Mouse (Mus musculus) ES-Bruce4 (cell line): Measurements from ENCODE around the gene Grm8. TPM values are rescaled to one million over a fixed set of nuclear protein-coding genes. Genes with fewer than 3 reads are reported as not detected.

Experiments
- H3K27ac ChIP-seq: 2 replicates; pipeline ENCODE4 v1.5.1; 2012; ENCODE audit warnings: low read length, inconsistent platforms; ENCODE audit not compliant: insufficient read depth
- H3K27me3 ChIP-seq: 2 replicates; pipeline ENCODE4 v1.6.1; 2012; ENCODE audit warnings: mild to moderate bottlenecking, low read length, inconsistent platforms; ENCODE audit not compliant: control insufficient read depth, poor library complexity, insufficient read depth, severe bottlenecking
- H3K36me3 ChIP-seq: 2 replicates; pipeline ENCODE4 v1.6.1; 2012; ENCODE audit warnings: inconsistent platforms, mild to moderate bottlenecking, low read length, moderate library complexity; ENCODE audit not compliant: control insufficient read depth, poor library complexity, insufficient read depth, severe bottlenecking
- H3K4me1 ChIP-seq: one replicate; pipeline ENCODE4 v1.8.1; 2011; ENCODE audit warnings: low read length; ENCODE audit not compliant: control insufficient read depth, insufficient read depth
- H3K4me3 ChIP-seq: 2 replicates; pipeline ENCODE4 v1.5.1; 2011; ENCODE audit warnings: low read depth, mild to moderate bottlenecking, low read length
- H3K9ac ChIP-seq: 2 replicates; pipeline ENCODE4 v1.6.1; 2012; ENCODE audit warnings: low read depth, mild to moderate bottlenecking, inconsistent platforms; ENCODE audit not compliant: poor library complexity, severe bottlenecking
- H3K9me3 ChIP-seq: replicated peaks from 2 replicates; pipeline ENCODE4 v1.6.1; 2012; ENCODE audit warnings: mild to moderate bottlenecking, low read length, inconsistent platforms; ENCODE audit not compliant: control insufficient read depth, poor library complexity, insufficient read depth, severe bottlenecking
- CTCF ChIP-seq: IDR thresholded peaks from one replicate; pipeline ENCODE4 v1.8.1; 2011; ENCODE audit warnings: low read depth, low read length
- EP300 ChIP-seq: IDR thresholded peaks from 2 replicates; pipeline ENCODE4 v1.6.1; 2011; ENCODE audit warnings: low read depth, low read length; ENCODE audit not compliant: insufficient read depth
- POLR2A ChIP-seq: IDR thresholded peaks from one replicate; pipeline ENCODE4 v1.8.1; 2011; ENCODE audit warnings: low read length; ENCODE audit not compliant: insufficient read depth
- polyA plus RNA-seq: library from polyadenylated mRNA; stranded (reverse); fragments of >200 nt; gene quantifications from 2 replicates; pipeline ENCODE4 v1.2.4, GENCODE M21; 2011; ENCODE audit warnings: low read depth; ENCODE audit not compliant: missing spikeins, insufficient read depth, insufficient read length

Gene Grm8
- polyA plus RNA-seq, 1 experiment = 1.9 TPM

GRCm38 (mm10) chr6:27363775-27364174 is 771.2 kb downstream of the Grm8 start:
- H3K4me3 ChIP-seq = no peak overlapping the region
- TF ChIP-seq CTCF (no peak), EP300 (no peak), POLR2A (no peak)

DNA sequence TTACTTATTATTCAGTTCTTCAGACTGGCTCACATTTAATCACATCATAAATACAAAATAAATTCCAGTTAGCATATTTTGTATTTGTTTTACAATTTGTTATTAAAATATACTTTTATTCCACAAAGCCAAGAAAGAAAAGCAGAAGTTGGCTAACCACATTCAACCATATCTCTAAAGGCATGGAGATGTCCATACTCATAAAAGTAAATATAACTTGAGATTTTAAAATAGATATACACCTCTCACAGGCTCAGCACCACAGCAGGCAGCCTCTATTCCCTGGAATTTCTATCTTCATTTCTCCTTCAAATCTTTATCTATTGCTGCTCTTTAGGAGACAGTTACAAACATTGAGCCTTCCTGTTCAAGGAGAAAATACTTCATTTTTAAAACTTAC is 774.5 kb downstream of the Grm8 start:
- Histone ChIP-seq H3K36me3 (no peaks in the 10 kb centered on the region), H3K9me3 (no peaks in the 10 kb centered on the region), H3K9ac (no peak overlapping the region), H3K4me3 (no peak overlapping the region), H3K4me1 (no peaks in the 10 kb centered on the region), H3K27ac (no peak overlapping the region), H3K27me3 (no peaks in the 10 kb centered on the region)
- TF ChIP-seq CTCF (no peak), POLR2A (no peak), EP300 (no peak)

More at GRCm38 (mm10) chr6:27363775-27364174, 771.2 kb downstream of the Grm8 start:
- Histone ChIP-seq H3K36me3 (no peaks in the 10 kb centered on the region), H3K4me1 (no peaks in the 10 kb centered on the region), H3K9ac (no peak overlapping the region), H3K9me3 (no peaks in the 10 kb centered on the region), H3K27me3 (no peaks in the 10 kb centered on the region), H3K27ac (no peak overlapping the region)

GRCm38 (mm10) chr6:27351147-27351546 is 783.8 kb downstream of the Grm8 start:
- no peak overlapping the region for H3K27ac ChIP-seq
- no peaks in the 10 kb centered on the region for H3K9me3 ChIP-seq
- H3K9ac ChIP-seq = no peak overlapping the region
- H3K4me3 ChIP-seq = no peak overlapping the region
- TF ChIP-seq POLR2A (no peak), CTCF (no peak), EP300 (no peak)
- no peaks in the 10 kb centered on the region for H3K36me3 ChIP-seq
- H3K4me1 ChIP-seq = no peaks in the 10 kb centered on the region
- H3K27me3 ChIP-seq = no peaks in the 10 kb centered on the region

DNA sequence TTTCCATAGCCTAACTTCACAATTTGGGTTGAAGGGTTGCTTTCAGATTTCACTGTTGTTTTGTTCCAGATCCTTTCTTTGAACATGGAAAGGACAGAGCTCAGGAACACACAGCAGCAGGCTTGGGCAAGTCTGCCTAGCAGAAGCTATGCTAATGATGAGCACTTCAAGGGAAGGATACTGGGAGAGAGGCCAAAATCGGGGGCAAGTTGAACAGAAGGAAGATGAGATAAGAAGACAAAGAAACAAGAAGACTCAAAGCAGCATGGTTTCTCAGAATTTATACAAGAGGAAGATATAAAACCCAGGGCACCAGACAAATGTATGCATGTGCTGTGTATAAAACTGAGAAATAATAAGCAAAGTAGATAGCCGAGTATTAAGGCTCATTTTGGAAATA is 786.7 kb downstream of the Grm8 start:
- no peaks in the 10 kb centered on the region for H3K36me3 ChIP-seq
- H3K9me3 ChIP-seq = no peaks in the 10 kb centered on the region
- H3K27ac ChIP-seq = peak overlapping the region; percentile 12; the same call in 1 of the 2 replicates
- no peak overlapping the region for H3K9ac ChIP-seq
- H3K4me3 ChIP-seq = no peak overlapping the region
- no peaks in the 10 kb centered on the region for H3K27me3 ChIP-seq
- no peak for TF ChIP-seq CTCF
- no peak for TF ChIP-seq POLR2A
- no peak for TF ChIP-seq EP300
- H3K4me1 ChIP-seq = no peaks in the 10 kb centered on the region

DNA sequence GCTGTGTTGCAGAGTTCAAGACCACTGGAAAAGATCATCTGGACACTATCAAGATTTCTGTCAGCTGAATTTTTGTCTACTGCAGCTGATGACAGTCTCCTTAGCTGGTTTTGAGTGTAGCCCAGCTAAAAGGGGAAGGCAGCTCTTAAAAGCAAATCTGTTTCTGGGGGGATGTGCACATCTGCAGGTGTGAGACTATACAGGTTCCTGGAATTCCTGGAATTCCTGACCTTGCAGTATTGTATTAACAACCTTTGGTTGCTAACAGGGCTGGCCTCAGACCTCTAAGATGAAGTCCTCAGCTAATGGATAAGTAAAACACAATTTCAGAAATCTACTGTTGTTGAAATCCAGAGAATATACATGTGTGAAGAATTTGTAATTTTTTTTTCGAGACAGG is 788.7 kb downstream of the Grm8 start:
- no peaks in the 10 kb centered on the region for H3K9me3 ChIP-seq
- TF ChIP-seq EP300 (no peak), CTCF (no peak)

DNA sequence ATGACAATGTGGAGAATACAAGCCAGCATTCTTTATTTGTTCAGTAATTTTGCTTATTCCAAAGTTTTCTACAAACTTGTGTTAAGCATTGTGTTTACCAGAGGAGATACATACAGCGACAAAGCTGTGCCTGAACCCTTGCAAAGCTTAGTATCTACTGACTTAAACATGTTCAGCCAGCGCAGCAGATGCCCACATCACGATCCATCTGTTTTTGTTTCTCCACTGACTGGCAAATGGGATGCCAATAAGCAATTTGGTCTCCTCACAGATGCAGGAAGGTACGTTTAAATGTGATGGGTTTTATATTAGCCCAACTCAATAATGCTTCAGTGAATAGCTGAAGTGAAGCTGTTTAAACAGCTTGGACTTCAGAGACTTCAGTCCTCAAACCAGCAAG is 794.8 kb downstream of the Grm8 start:
- no peak overlapping the region for H3K9ac ChIP-seq
- no peak overlapping the region for H3K4me3 ChIP-seq
- TF ChIP-seq POLR2A (no peak), EP300 (no peak), CTCF (no peak)

More for the DNA sequence above, 788.7 kb downstream of the Grm8 start:
- Histone ChIP-seq H3K27ac (no peak overlapping the region), H3K9ac (no peak overlapping the region), H3K4me3 (no peak overlapping the region), H3K36me3 (no peaks in the 10 kb centered on the region), H3K4me1 (no peaks in the 10 kb centered on the region), H3K27me3 (no peaks in the 10 kb centered on the region)

More for the DNA sequence above, 794.8 kb downstream of the Grm8 start:
- Histone ChIP-seq H3K4me1 (no peaks in the 10 kb centered on the region), H3K9me3 (no peaks in the 10 kb centered on the region), H3K27ac (no peak overlapping the region), H3K27me3 (no peaks in the 10 kb centered on the region), H3K36me3 (no peaks in the 10 kb centered on the region)
